In genomic region chr1:156044211-156044611, GRCm38 (mm10) we compare ENCODE assay signal across 33 mouse cellular contexts. TPM values are rescaled to one million over a fixed set of nuclear protein-coding genes. Genes with fewer than 3 reads are reported as not detected.
DNase-seq lines count a peak whose midpoint lies in the region; ATAC-seq and TF ChIP-seq lines count a peak whose summit lies in the region.
"Had no signal": no experiment of that assay in that cellular context is flagged by ENCODE, and none has a peak within 500 bp of the region (broad histone marks: within the 10 kb centered on the region; RNA-seq: fewer than 3 reads in every experiment).

No protein-coding gene starts in this region.

- H3K4me1 ChIP-seq in heart, embryonic 13.5 days: peaks cover 48% of the 10 kb centered on the region
- peaks cover 12% of the 10 kb centered on the region for H3K4me1 ChIP-seq in heart, adult 2 months (ENCODE audit: control insufficient read depth, insufficient read depth, low read length)
- H3K4me1 ChIP-seq in liver, embryonic 14.5 days (replicated peaks; ENCODE audit: control insufficient read depth in 2 of 2, insufficient read depth in 2 of 2, low read length in 1 of 2): peaks cover 16 to 23% of the 10 kb centered on the region in 2 experiments
- H3K4me1 ChIP-seq in liver, embryonic 11.5 days (replicated peaks; ENCODE audit: control insufficient read depth, insufficient read depth, low read length): peaks cover 27% of the 10 kb centered on the region
- peaks cover 21% of the 10 kb centered on the region for H3K4me1 ChIP-seq in intestine, embryonic 14.5 days (replicated peaks; ENCODE audit: control insufficient read depth, insufficient read depth, low read length)

- TF ChIP-seq EP300 in heart, adult 2 months (IDR thresholded peaks at IDR 0.05; ENCODE audit: insufficient read depth, low read depth, low read length): no peak
- TF ChIP-seq EP300 in liver, embryonic 14.5 days (IDR thresholded peaks at IDR 0.05; ENCODE audit: low read depth): no peak

- no peak for TF ChIP-seq POLR2A in heart, adult 2 months (IDR thresholded peaks at IDR 0.05; ENCODE audit: insufficient read depth, low read depth, low read length)

- no peak for DNase-seq in heart, adult 2 months
- DNase-seq in liver, embryonic 14.5 days (ENCODE audit: low read depth in 3 of 3, low spot score in 3 of 3): no peak
- no peak for DNase-seq in liver, embryonic 11.5 days (ENCODE audit: low spot score)
- DNase-seq in intestine, embryonic 14.5 days (ENCODE audit: low spot score): no peak
- peak; percentile 61 for DNase-seq in yolk sac, embryonic 10.5 days (ENCODE audit: low spot score)
- DNase-seq in lung, adult 18-20 months: no peak
- DNase-seq: adrenal gland, adult 2 months; adrenal gland, postnatal 36 days; B cell, adult 2 months; cerebellum, adult 18-20 months; cerebellum, postnatal 25 days; forebrain, postnatal 0 days; gastrocnemius, postnatal 14 days; heart, adult 18-20 months; heart, postnatal 36 days; kidney, postnatal 10 days; layer of hippocampus, adult 9-11 months; lung, postnatal 36 days; right cerebral cortex, adult 18-20 months; spleen, adult 18-20 months; thymus, adult 2 months had no signal

- peaks cover 64% of the 10 kb centered on the region for H3K36me3 ChIP-seq in heart, embryonic 13.5 days
- peaks cover 54% of the 10 kb centered on the region for H3K36me3 ChIP-seq in heart, adult 2 months (ENCODE audit: control insufficient read depth, insufficient read depth, low read length)
- peaks cover 47% of the 10 kb centered on the region for H3K36me3 ChIP-seq in liver, embryonic 14.5 days (replicated peaks; ENCODE audit: control insufficient read depth, insufficient read depth, low read depth)
- peaks cover 15% of the 10 kb centered on the region for H3K36me3 ChIP-seq in liver, embryonic 11.5 days (ENCODE audit: control insufficient read depth, insufficient read depth, low read length)
- H3K36me3 ChIP-seq in intestine, embryonic 14.5 days (ENCODE audit: control insufficient read depth, insufficient read depth, low read length): peaks cover 57% of the 10 kb centered on the region

- no peak for TF ChIP-seq CTCF in heart, adult 2 months (IDR thresholded peaks at IDR 0.05)
- TF ChIP-seq CTCF in liver, embryonic 14.5 days (IDR thresholded peaks at IDR 0.05; ENCODE audit: low read depth): no peak

- 0 out of 2 replicates have a peak overlapping the region, but pooled peaks have one; percentile 7 for H3K4me2 ChIP-seq in heart, embryonic 13.5 days
- peak overlapping the region; percentile 20; the same call in 1 of the 2 replicates for H3K4me2 ChIP-seq in liver, embryonic 14.5 days (ENCODE audit: low read depth)
- no peak overlapping the region for H3K4me2 ChIP-seq in liver, embryonic 11.5 days
- no peak overlapping the region for H3K4me2 ChIP-seq in intestine, embryonic 14.5 days (ENCODE audit: low read length)
- H3K4me2 ChIP-seq: embryonic facial prominence, embryonic 15.5 days; forebrain, embryonic 12.5 days; heart, embryonic 15.5 days; hindbrain, embryonic 12.5 days; liver, embryonic 15.5 days; midbrain, embryonic 11.5 days had no signal

- no peaks in the 10 kb centered on the region for H3K27me3 ChIP-seq in heart, embryonic 13.5 days (replicated peaks)
- no peaks in the 10 kb centered on the region for H3K27me3 ChIP-seq in heart, adult 2 months (ENCODE audit: control insufficient read depth, insufficient read depth, low read length)
- H3K27me3 ChIP-seq in liver, embryonic 14.5 days (ENCODE audit: control insufficient read depth, insufficient read depth, low read length): no peaks in the 10 kb centered on the region
- no peaks in the 10 kb centered on the region for H3K27me3 ChIP-seq in liver, embryonic 11.5 days (replicated peaks; ENCODE audit: control insufficient read depth, insufficient read depth, low read length)
- H3K27me3 ChIP-seq in intestine, embryonic 14.5 days (replicated peaks; ENCODE audit: control insufficient read depth, insufficient read depth, low read length): no peaks in the 10 kb centered on the region
- H3K27me3 ChIP-seq: embryonic facial prominence, embryonic 15.5 days; forebrain, embryonic 12.5 days; heart, embryonic 15.5 days; hindbrain, embryonic 12.5 days; liver, embryonic 15.5 days had no signal

- peak overlapping the region; percentile 59; the same call in 1 of the 2 replicates for H3K9ac ChIP-seq in heart, embryonic 13.5 days
- no peak overlapping the region for H3K9ac ChIP-seq in heart, adult 2 months (ENCODE audit: low read depth, low read length)
- H3K9ac ChIP-seq in liver, embryonic 14.5 days (replicated peaks): no peak overlapping the region
- no peak overlapping the region for H3K9ac ChIP-seq in liver, embryonic 11.5 days (ENCODE audit: low read depth, low read length)
- H3K9ac ChIP-seq in intestine, embryonic 14.5 days (ENCODE audit: low read length): no peak overlapping the region
- H3K9ac ChIP-seq: embryonic facial prominence, embryonic 15.5 days; forebrain, embryonic 12.5 days; forebrain, postnatal 0 days; heart, embryonic 15.5 days; hindbrain, embryonic 12.5 days; liver, embryonic 15.5 days had no signal

- H3K79me2 ChIP-seq in heart, adult 2 months (replicated peaks; ENCODE audit: control insufficient read depth, insufficient read depth, low read length): peaks cover 4% of the 10 kb centered on the region

- no peak for ATAC-seq in heart, embryonic 13.5 days (ENCODE audit: extremely low read depth, insufficient number of reproducible peaks, low FRiP score, low TSS enrichment)
- ATAC-seq in liver, embryonic 14.5 days (ENCODE audit: insufficient read depth): no peak
- ATAC-seq in liver, embryonic 11.5 days (replicated peaks; ENCODE audit: low FRiP score): no peak
- ATAC-seq in intestine, embryonic 14.5 days (replicated peaks; ENCODE audit: low FRiP score, low TSS enrichment, low read depth): 0 out of 2 replicates have a peak, but pooled peaks have one; percentile 14
- ATAC-seq: activated CD4-positive, CD25-positive, alpha-beta regulatory T cell, adult 4 months; forebrain, postnatal 0 days; hindbrain, postnatal 0 days; midbrain, embryonic 16.5 days had no signal

- intact Hi-C loops in heart, adult 2 months (cut with DNase I): loop anchor here (5.0 kb wide), 1 partner anchor 673 kb away; the partner anchor contains the start of gene Fam20b

- no peak overlapping the region for H3K27ac ChIP-seq in heart, embryonic 13.5 days (replicated peaks)
- no peak overlapping the region for H3K27ac ChIP-seq in heart, adult 2 months
- no peak overlapping the region for H3K27ac ChIP-seq in liver, embryonic 14.5 days
- H3K27ac ChIP-seq in liver, embryonic 11.5 days (ENCODE audit: low read depth, low read length): no peak overlapping the region
- H3K27ac ChIP-seq in intestine, embryonic 14.5 days (ENCODE audit: low read depth): no peak overlapping the region
- H3K27ac ChIP-seq: embryonic facial prominence, embryonic 10.5 days; embryonic facial prominence, embryonic 15.5 days; forebrain, embryonic 12.5 days; heart, embryonic 15.5 days; hindbrain, embryonic 12.5 days; hindbrain, postnatal 0 days; liver, embryonic 15.5 days; stomach, postnatal 0 days had no signal

- H3K4me3 ChIP-seq in heart, embryonic 13.5 days: peak overlapping the region; percentile 78; the same call in 1 of the 2 replicates
- H3K4me3 ChIP-seq in heart, adult 2 months: no peak overlapping the region
- no peak overlapping the region for H3K4me3 ChIP-seq in liver, embryonic 14.5 days (ENCODE audit: insufficient read depth in 1 of 2, low read depth in 2 of 2, low read length in 2 of 2)
- no peak overlapping the region for H3K4me3 ChIP-seq in liver, embryonic 11.5 days (ENCODE audit: low read depth, low read length)
- H3K4me3 ChIP-seq in intestine, embryonic 14.5 days (ENCODE audit: low read depth, low read length): no peak overlapping the region
- H3K4me3 ChIP-seq: embryonic facial prominence, embryonic 10.5 days; embryonic facial prominence, embryonic 15.5 days; forebrain, embryonic 12.5 days; heart, embryonic 15.5 days; hindbrain, embryonic 12.5 days; liver, embryonic 15.5 days had no signal

- no peaks in the 10 kb centered on the region for H3K9me3 ChIP-seq in heart, embryonic 13.5 days
- no peaks in the 10 kb centered on the region for H3K9me3 ChIP-seq in liver, embryonic 14.5 days (ENCODE audit: control insufficient read depth, low read length)
- no peaks in the 10 kb centered on the region for H3K9me3 ChIP-seq in liver, embryonic 11.5 days (ENCODE audit: control insufficient read depth, low read length)
- no peaks in the 10 kb centered on the region for H3K9me3 ChIP-seq in intestine, embryonic 14.5 days (ENCODE audit: control insufficient read depth, low read length)
- H3K9me3 ChIP-seq: embryonic facial prominence, embryonic 10.5 days; embryonic facial prominence, embryonic 15.5 days; forebrain, embryonic 12.5 days; heart, embryonic 15.5 days; hindbrain, embryonic 12.5 days; liver, embryonic 15.5 days had no signal

- WGBS in heart, embryonic 13.5 days: 67% methylated on average over 5 of the region's 5 CpGs
- 32% methylated on average over 5 of the region's 5 CpGs for WGBS in heart, adult 2 months
- 52% methylated on average over 5 of the region's 5 CpGs for WGBS in liver, embryonic 14.5 days (ENCODE audit: insufficient replicate concordance)
- WGBS in liver, embryonic 11.5 days: 61% methylated on average over 5 of the region's 5 CpGs
- 55% methylated on average over 5 of the region's 5 CpGs for WGBS in intestine, embryonic 14.5 days

RNA-seq across cellular contexts. Expression of gene Tor1aip1, which starts 7.9 kb away (rescaled TPM):
- 28.4 and 32.0 TPM in 2 replicates for polyA plus RNA-seq in heart, embryonic 13.5 days (2015; fragmentation: Nextera tagmentation; extraction: Ambion mirVana)
- total RNA-seq in heart, adult 2 months (2021): 10 to 100 TPM; 79.9 to 91.2 TPM
- polyA plus RNA-seq in heart, adult 2 months (2012; rRNA removed): 33.0 and 51.1 TPM in 2 replicates
- polyA plus RNA-seq in liver, embryonic 14.5 days (2012; rRNA removed): 6.4 and 6.6 TPM in 2 replicates
- polyA plus RNA-seq in liver, embryonic 14.5 days (2014; fragmentation: Nextera tagmentation; extraction: Ambion mirVana): 20.9 and 21.6 TPM in 2 replicates
- polyA plus RNA-seq in liver, embryonic 11.5 days (2014; fragmentation: Nextera tagmentation; extraction: Ambion mirVana): 29.3 and 31.7 TPM in 2 replicates
- polyA plus RNA-seq in intestine, embryonic 14.5 days (2014; fragmentation: Nextera tagmentation; extraction: Ambion mirVana): 35.9 and 39.1 TPM in 2 replicates

RNA-seq across cellular contexts. Expression of gene Tor1aip2, which starts 9.0 kb away (rescaled TPM):
- polyA plus RNA-seq in heart, embryonic 13.5 days (2015; fragmentation: Nextera tagmentation; extraction: Ambion mirVana): 76.6 and 81.5 TPM in 2 replicates
- total RNA-seq in heart, adult 2 months (2021): 10 to 100 TPM; 40.3 to 42.9 TPM
- 51.0 and 76.1 TPM in 2 replicates for polyA plus RNA-seq in heart, adult 2 months (2012; rRNA removed)
- 30.2 and 34.6 TPM in 2 replicates for polyA plus RNA-seq in liver, embryonic 14.5 days (2012; rRNA removed)
- 40.2 and 42.0 TPM in 2 replicates for polyA plus RNA-seq in liver, embryonic 14.5 days (2014; fragmentation: Nextera tagmentation; extraction: Ambion mirVana)
- polyA plus RNA-seq in liver, embryonic 11.5 days (2014; fragmentation: Nextera tagmentation; extraction: Ambion mirVana): 92.8 and 104 TPM in 2 replicates
- polyA plus RNA-seq in intestine, embryonic 14.5 days (2014; fragmentation: Nextera tagmentation; extraction: Ambion mirVana): 124 and 136 TPM in 2 replicates

Comparison
In these comparisons a context has a peak if more than half of its experiments do, and no peak if none do; other contexts are left out.
1. H3K4me2 ChIP-seq: peak in heart, embryonic 13.5 days (single experiment) and liver, embryonic 14.5 days (single experiment); none in liver, embryonic 11.5 days (single experiment) and intestine, embryonic 14.5 days (single experiment).